Mouse (Mus musculus) erythroblast, embryonic 14.5 days (primary cell): ENCODE results near the gene Adamts12. TPM values are rescaled to one million over a fixed set of nuclear protein-coding genes. Genes with fewer than 3 reads are reported as not detected.

Experiments
- H3K27me3 ChIP-seq: 2 replicates; pipeline ENCODE4 v1.6.1; 2012; ENCODE audit warnings: inconsistent platforms; ENCODE audit not compliant: control insufficient read depth
- H3K36me3 ChIP-seq: 2 replicates; pipeline ENCODE4 v1.6.1; 2012; ENCODE audit warnings: mild to moderate bottlenecking, inconsistent platforms; ENCODE audit not compliant: control insufficient read depth
- H3K4me1 ChIP-seq: 2 replicates; pipeline ENCODE4 v1.6.1; 2012; ENCODE audit warnings: inconsistent platforms; ENCODE audit not compliant: control insufficient read depth
- H3K4me3 ChIP-seq: replicated peaks from 2 replicates; pipeline ENCODE3; 2012; ENCODE audit warnings: moderate library complexity, mild to moderate bottlenecking, inconsistent platforms
- H3K9me3 ChIP-seq: 2 replicates; pipeline ENCODE4 v1.6.1; 2012; ENCODE audit warnings: low read length, inconsistent platforms, mixed read lengths; ENCODE audit not compliant: control insufficient read depth
- GATA1 ChIP-seq: IDR thresholded peaks from 2 replicates; pipeline ENCODE4 v1.6.1; 2012; ENCODE audit warnings: low read length, inconsistent platforms, mixed read lengths
- TAL1 ChIP-seq: IDR thresholded peaks from 3 replicates; pipeline ENCODE4 v1.6.1; 2012; ENCODE audit warnings: low read length, inconsistent platforms, mixed read lengths
- polyA plus RNA-seq: library from polyadenylated mRNA; stranded (reverse); fragments of >175 nt; gene quantifications from 2 replicates; pipeline ENCODE4 v1.2.3, GENCODE M21; 2012

Adamts12 gene
- polyA plus RNA-seq, 1 experiment = under 0.01 TPM

DNA sequence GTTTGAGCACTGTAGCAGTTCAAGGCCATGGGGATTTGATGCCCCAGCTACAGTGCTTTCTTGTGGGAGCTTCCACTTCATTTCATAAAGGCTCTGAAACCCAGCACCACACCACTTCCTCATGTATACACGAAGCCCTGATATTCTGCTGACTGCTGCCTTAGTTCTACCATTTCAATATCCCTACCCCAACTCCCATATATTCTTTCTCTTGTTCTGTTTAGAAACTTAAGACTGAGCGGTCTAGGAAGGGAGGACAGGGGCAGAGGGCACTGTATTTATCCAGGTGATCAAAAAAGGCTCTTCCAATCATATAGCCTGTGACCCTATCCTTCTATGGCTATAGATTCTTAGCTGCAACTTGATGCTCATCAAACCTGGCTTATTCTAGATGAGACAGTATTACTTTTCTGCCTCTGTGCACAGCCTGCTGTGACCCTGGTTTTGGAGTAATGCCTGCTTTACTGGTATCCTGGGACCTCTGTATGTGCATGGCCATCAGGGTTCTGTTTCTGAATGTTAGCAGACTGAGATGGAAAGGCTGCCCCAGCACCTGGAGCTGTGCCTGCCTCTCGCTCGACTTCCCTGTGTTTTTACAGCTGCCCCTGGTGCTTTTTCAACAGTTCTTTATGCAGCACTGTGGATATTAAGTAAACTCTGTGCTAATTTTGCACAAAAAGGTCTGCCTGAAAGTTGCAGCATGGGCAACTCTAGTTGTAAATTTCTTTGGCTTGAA, 33.5 kb downstream of the Adamts12 start:
- TF ChIP-seq GATA1 (no peak), TAL1 (no peak)
- Histone ChIP-seq H3K27me3 (no peaks in the 10 kb centered on the region), H3K4me1 (no peaks in the 10 kb centered on the region), H3K4me3 (no peak overlapping the region), H3K9me3 (no peaks in the 10 kb centered on the region), H3K36me3 (no peaks in the 10 kb centered on the region)

GRCm38 (mm10) chr15:11098940-11099339, 34.4 kb downstream of the Adamts12 start:
- H3K36me3 ChIP-seq = no peaks in the 10 kb centered on the region
- H3K27me3 ChIP-seq = no peaks in the 10 kb centered on the region
- TF ChIP-seq TAL1 (no peak), GATA1 (no peak)
- no peaks in the 10 kb centered on the region for H3K4me1 ChIP-seq
- H3K4me3 ChIP-seq = no peak overlapping the region
- no peaks in the 10 kb centered on the region for H3K9me3 ChIP-seq

DNA sequence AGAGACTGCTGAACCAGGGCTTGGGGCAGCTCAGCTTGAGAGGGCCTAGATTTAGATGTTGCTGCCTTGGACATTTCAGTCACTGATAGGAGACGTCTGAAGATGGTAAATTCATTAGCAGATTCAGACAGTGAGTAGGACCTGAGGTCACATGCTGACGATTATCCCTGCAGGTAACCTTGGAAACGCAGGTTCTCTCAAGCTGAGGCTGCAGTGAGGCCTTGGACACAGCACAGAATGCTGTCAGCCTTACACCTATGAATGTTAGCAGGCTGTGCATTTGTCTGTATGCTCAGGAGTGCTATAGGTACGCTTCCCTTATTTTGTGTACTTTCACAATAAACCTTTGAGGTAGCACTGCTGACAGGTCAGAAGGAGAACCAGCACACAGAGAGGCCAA, 36.3 kb downstream of the Adamts12 start:
- TF ChIP-seq GATA1 (no peak), TAL1 (no peak)
- Histone ChIP-seq H3K4me3 (no peak overlapping the region), H3K27me3 (no peaks in the 10 kb centered on the region), H3K4me1 (no peaks in the 10 kb centered on the region), H3K36me3 (no peaks in the 10 kb centered on the region), H3K9me3 (no peaks in the 10 kb centered on the region)

DNA sequence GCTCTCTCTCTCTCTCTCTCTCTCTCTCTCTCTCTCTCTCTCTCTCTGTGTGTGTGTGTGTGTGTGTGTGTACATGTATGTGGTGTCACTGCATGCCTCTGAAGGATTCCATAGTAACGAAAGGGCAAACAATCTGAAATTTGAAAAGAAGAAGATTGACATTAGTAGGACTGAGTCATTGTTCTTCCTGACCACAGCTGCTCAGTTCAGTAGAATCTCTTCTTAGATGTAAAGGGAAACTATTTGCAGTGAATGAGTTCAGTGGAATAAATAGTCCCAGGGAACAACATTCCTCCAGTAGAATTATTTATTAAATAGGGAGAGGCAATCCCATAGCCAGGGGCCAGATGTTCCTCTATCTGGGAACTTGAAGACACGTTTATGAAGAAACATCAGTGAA, 40.5 kb downstream of the Adamts12 start:
- Histone ChIP-seq H3K9me3 (no peaks in the 10 kb centered on the region), H3K4me3 (no peak overlapping the region), H3K4me1 (no peaks in the 10 kb centered on the region), H3K27me3 (no peaks in the 10 kb centered on the region), H3K36me3 (no peaks in the 10 kb centered on the region)
- TF ChIP-seq TAL1 (no peak), GATA1 (no peak)

GRCm38 (mm10) chr15:11107376-11107775, 42.8 kb downstream of the Adamts12 start:
- no peak overlapping the region for H3K4me3 ChIP-seq
- TF ChIP-seq TAL1 (no peak), GATA1 (no peak)

GRCm38 (mm10) chr15:11114631-11115197, 50.1 kb downstream of the Adamts12 start:
- Histone ChIP-seq H3K4me3 (no peak overlapping the region), H3K36me3 (no peaks in the 10 kb centered on the region), H3K9me3 (no peaks in the 10 kb centered on the region), H3K4me1 (no peaks in the 10 kb centered on the region), H3K27me3 (no peaks in the 10 kb centered on the region)
- TF ChIP-seq TAL1 = no peak
- TF ChIP-seq GATA1 = no peak

More at GRCm38 (mm10) chr15:11107376-11107775, 42.8 kb downstream of the Adamts12 start:
- Histone ChIP-seq H3K36me3 (no peaks in the 10 kb centered on the region), H3K4me1 (no peaks in the 10 kb centered on the region), H3K27me3 (no peaks in the 10 kb centered on the region), H3K9me3 (no peaks in the 10 kb centered on the region)

DNA sequence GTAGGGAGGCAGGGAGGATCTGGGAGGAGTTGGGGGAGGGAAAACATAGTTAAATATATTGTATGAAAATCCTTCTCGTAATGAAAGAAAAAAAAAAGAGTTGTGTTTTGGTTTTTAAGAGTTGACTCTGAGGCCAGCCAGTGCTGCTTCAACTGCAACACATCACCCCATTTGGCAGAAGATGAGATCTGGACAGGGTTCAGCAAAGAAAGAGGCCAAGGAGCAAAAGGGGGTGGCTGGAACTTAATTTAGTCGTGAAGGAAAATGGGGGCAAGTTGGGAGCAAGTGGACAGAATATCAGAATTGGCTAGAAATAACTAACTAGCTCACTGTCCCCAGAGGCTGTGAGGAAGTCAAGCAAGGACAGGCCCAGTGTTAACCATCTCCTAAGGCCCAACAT, 51.7 kb downstream of the Adamts12 start:
- Histone ChIP-seq H3K4me1 (no peaks in the 10 kb centered on the region), H3K9me3 (no peaks in the 10 kb centered on the region), H3K36me3 (no peaks in the 10 kb centered on the region), H3K4me3 (no peak overlapping the region), H3K27me3 (no peaks in the 10 kb centered on the region)
- TF ChIP-seq TAL1 (no peak), GATA1 (no peak)

DNA sequence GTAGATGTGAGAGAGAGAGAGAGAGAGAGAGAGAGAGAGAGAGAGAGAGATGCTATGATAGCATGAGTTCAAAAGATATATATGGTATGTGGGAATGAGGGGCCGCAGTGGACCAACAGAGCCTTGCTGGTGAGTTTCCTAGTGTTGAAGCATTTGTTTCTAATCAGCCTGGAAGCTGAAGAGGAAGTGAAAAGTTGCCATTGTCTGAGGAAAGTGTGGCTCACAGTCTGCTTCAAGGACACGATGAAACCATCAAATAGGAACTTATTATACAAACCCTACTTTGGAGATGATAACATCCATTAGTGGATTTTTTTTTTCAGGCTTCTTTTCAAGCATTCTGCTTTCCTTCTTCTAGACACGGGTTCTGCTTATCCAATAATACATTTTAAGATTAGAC, 52.3 kb downstream of the Adamts12 start:
- no peaks in the 10 kb centered on the region for H3K36me3 ChIP-seq
- TF ChIP-seq GATA1 (no peak), TAL1 (no peak)
- no peaks in the 10 kb centered on the region for H3K9me3 ChIP-seq
- no peak overlapping the region for H3K4me3 ChIP-seq
- no peaks in the 10 kb centered on the region for H3K27me3 ChIP-seq
- no peaks in the 10 kb centered on the region for H3K4me1 ChIP-seq

GRCm38 (mm10) chr15:11118371-11118770, 53.8 kb downstream of the Adamts12 start:
- Histone ChIP-seq H3K4me1 (no peaks in the 10 kb centered on the region), H3K4me3 (no peak overlapping the region), H3K36me3 (no peaks in the 10 kb centered on the region), H3K9me3 (no peaks in the 10 kb centered on the region), H3K27me3 (no peaks in the 10 kb centered on the region)
- TF ChIP-seq GATA1 (no peak), TAL1 (no peak)
